Mouse (Mus musculus) thymus, postnatal 0 days (tissue): ENCODE results near the gene Fcrlb. TPM values are rescaled to one million over a fixed set of nuclear protein-coding genes. Genes with fewer than 3 reads are reported as not detected.

Source experiments
- DNase-seq: peaks from one replicate; pipeline ENCODE4 v3.0.0-alpha.2; 2015; ENCODE audit warnings: low spot score
- polyA plus RNA-seq: library from polyadenylated mRNA; unstranded; fragments of >200 nt; fragmentation: Nextera tagmentation; extraction: Ambion mirVana; gene quantifications from 2 replicates; pipeline ENCODE4 v1.2.1, GENCODE M21; 2015

Fcrlb gene
- polyA plus RNA-seq, 1 experiment from 2014 or later, result 0.73 TPM

DNA sequence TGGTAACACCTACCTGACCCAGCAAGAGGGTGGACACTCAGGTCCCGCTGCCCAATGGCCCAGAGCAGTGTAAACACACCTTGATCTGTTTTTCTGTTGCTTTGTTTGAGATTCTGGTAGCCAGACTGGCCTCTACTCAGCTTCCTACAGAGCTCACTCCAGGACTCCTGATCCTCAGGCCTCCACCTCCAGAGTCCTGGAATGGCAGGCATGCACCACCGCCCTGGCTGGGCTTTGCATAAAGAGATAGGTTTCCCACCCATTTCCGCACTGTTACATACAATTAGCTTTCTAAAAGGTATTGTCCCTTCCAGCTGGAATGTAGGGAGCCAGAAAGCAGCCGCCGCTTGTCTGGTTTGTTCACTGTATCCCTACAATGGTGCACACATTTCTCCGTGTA lies 41.3 kb downstream of the Fcrlb start:
- no peak for DNase-seq

DNA sequence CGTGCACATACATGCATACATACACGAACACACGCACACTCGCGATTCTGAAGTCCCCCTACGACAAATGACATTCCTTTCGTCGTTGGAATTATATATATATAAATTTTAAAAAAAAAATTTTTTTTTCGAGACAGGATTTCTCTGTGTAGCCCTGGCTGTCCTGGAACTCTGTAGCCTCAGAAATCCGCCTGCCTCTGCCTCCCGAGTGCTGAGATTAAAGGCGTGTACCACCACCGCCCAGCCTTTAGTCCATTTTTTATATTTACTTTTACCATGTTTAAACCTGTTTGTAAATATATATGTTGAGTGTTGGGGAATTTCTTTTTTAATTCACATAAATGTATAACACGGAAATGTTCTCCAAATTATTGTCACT lies 43.8 kb downstream of the Fcrlb start:
- no peak for DNase-seq

DNA sequence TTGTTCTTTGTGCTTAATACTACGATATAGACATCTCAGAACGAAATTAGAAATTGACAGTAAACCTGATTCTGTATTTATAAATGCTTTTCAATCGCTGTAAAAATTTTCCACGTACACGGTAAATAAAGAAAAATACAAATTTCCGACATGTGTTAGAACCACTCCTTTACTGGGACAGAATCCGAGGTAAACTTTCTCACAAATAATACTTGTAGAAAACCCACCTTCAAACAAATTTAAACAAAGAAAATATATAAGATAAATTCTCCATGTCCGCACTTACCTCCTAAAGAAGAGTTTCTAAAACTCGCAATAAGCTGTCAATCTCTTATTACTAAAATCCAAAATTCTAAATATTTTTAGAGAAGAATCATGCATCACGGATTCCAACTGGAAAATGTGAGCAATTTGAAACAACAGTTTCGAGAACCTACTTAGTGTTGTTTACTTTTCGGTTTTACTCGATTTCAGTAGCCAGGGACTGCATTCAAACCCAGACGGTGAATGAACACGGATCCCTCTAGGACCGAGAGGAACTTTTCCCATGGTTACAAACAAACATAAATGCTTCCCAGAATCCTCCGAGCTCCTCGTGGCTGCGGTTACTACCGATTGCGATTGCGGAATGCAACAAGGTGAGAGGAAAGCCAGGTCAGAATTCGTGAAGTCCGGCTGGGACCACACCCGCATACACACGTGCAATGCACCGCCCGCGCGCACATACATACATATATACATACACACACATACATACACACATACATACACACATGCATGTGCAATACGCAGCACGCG lies 44.4 kb downstream of the Fcrlb start:
- DNase-seq, result peak; percentile 59

DNA sequence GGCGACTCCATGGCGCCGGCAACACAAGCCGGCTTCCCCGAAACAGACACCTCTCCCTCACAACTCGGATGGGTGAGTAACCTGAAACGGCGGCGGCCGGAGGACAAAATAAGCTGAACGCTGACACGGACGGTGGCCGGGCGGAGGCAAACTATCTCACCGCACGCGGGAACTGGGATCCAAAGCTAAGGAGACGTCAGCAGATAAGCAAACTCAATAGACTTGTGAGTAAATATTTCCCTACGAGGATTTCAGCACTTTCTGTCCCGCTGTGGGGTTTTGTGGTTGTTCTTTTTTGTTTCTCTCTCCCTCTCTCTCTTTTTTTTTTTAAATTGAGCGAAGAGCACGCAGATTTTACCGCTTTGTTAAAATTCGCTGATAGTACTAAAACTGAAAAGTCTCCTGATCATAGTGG lies 45.0 kb downstream of the Fcrlb start, which contains the start of gene Atf6:
Gene Atf6, minus strand, starts transcription at position 81 of the 415 bp plus-strand sequence.
- DNase-seq, result peak; percentile 90

DNA sequence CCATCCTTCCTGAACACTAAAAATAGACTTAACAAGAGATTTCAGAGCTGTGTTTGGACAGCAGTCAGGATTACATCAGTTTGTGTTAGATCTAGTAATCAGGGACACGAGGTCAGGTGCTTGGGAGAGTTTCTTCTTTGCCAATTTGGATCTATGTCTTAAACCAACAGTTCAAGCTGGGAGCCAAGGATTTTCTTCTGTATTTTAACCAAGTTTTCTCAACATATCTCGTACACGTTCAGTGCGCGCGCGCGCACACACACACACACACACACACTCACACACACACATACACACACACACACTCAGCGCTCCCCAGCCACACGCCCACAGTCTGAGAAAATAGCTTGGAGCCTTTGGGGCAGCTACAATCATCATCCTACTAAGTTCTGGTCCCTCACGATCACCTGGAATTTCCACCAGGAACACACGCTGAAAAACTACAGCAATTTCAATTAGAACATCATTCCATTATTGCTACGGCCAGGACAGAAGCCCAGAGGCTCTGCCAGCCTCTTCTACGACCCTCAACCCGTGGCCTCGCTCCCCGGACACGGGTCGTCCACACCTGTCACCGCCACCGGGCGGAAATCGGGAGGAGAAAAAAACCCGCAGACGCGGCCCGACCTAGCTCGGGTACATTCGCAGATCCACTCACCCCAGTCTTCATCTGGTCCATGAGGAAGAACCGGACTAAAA lies 45.6 kb downstream of the Fcrlb start:
- DNase-seq, result peak; percentile 27

DNA sequence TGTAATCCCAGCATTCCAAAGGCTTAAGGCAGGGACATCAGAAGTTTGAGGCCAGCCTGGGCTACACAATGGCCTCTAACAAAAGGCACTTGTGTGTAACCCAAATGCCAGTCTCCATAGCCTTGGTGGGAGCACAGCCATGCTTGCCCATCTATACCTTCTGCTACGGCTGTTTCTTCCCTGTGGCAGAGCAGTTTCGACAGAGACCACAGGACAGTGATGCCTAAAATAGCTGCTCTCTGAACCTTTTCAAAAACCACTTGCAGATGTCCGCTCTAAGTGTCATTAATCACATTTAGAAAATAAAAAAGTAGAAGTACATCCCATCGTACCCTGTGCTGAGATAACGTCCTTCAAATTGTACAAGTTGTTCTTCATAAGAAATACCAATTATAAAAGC lies 47.3 kb downstream of the Fcrlb start:
- no peak for DNase-seq

DNA sequence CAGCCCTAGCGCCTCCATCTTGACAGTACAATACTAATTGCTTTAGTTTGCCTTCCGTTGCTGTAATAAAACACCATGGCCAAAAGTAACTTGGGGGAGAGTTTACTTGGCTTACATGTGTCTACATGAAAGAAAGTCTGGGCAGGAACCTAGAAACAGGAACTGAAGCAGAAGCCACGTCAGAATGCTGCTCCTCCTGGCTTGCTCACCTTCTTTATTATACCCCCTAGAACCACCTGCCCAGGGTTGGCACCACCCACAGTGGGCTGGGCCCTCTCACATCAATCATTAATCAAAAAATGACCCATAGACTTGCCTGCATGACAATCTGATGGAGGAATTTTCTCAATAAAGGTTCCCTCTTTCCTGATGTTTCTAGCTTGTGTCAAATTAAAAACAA lies 48.0 kb downstream of the Fcrlb start:
- no peak for DNase-seq

DNA sequence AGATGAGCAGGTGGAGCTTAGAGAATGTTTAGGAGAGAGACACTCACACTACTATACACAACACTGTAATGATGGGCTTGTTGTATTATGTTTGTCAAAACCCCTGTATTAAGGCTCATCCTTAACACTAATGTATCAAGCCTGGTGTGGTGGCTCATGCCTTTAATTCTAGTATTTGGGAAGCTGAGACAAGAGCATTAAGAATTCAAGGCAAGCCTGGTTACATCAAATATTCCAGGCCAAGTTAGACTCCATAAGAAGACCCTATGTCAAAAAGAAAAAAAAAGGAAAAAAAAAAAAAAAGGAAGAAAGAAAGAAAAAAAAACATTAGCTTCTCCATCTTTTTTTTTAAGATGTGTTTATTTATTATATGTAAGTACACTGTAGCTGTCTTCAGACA lies 48.5 kb downstream of the Fcrlb start:
- no peak for DNase-seq

DNA sequence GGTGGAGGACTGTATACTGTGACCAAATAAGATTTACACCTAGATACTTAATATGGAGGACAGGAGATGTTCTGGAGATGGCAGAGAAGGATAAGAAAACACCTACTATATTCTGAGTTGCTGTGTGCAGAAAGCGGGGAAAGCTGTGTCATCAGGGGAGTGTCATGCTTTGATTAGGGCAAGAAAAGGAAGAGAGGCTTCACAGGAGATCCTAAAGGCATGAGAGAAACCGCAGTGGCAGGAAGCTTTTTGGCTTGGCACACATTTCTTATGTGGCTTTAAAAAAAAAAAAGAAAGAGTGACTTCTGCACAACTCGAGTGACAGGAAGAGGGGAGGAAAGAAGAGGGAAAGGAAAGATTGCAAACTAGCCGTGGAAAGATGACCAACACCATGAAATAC lies 49.7 kb downstream of the Fcrlb start:
- DNase-seq, result peak; percentile 66

DNA sequence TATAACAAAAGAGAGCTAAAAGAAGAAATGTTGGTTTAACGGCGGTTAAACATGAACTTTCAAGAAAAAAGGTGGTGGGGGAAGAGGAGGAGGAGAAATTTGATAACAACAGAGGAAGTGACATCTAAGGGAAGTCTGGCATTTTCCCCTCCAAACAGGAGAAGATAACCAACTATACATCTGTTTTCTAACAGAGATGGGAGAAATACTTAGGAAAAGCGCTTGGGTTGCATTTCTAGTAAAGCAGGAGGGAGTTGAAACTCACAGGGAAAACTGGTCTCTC lies 50.4 kb downstream of the Fcrlb start:
- no peak for DNase-seq

DNA sequence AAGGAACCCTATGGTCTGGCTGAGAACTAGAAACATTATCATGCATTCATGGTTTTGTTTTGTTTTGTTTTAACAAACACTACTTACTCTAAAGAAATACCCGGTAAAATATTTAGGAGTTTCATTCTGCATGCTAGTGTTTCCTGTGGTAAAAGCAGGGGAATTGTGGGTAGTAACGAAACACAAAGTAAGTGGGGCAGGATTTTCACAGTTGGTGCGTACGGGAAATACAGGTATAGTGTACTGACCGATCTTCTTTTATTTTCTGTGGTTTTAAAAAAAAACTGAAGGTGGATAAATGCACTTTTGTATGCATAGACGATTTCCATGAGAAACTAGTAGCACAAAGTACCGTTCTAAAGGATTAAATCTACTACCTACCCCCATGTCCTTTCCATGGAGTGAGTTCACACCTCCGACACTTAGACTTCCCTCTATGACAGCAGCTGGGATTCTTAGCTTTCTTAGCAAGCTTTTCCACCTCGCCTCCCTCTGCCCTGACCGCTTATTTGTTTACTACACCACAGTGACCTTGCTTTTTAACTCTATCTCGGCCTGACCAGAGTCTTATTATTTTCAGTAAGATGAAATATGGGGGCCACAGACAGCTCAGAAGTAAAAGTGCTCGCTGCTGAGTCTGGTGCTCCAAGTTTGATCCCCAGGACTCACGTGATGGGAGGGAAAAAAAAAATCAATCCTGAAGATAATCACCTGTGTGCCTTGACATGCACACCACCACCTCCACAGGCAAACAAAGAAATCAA lies 50.9 kb downstream of the Fcrlb start:
- no peak for DNase-seq

DNA sequence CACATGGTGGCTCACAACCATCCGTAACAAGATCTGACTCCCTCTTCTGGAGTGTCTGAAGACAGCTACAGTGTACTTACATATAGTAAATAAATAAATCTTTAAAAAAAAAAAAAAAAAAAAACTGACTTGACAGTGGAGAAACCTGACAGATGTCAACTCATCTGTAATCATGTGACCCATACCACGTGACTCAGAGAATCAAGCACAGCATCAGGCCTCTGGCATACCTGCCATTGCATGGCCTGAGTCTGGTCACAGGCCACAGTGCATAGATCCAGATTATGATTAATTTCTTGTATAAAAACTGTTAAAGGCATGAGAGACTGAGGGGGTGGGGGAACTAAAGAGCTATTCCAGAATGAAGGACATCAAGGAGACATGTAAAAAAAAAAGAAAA lies 53.9 kb downstream of the Fcrlb start:
- DNase-seq, result no peak

DNA sequence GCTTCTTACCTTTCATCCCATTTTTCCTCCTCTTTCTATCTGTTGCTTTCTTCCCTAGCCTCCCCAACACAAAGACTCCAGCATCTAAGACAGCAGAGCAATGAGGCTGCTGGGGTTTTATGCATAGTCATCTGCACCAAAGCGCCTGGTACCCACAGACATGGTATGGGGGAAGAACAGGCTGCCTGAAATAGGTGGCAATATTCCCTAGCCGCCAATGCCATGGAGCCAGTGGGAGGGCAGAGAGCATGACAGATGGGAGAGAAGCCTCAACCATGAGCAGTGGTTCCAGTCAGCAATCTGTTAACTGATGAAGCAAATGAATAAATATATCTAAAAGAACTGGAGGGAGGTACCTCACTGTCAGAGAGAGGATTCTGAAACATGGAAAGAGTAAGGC lies 55.4 kb downstream of the Fcrlb start:
- DNase-seq, result no peak

Other genes with a start within 250 kb of the Fcrlb start
- gene Atf6, start 45.2 kb downstream of the Fcrlb start, polyA plus RNA-seq, result 5.9 and 6.1 TPM in 2 replicates
- 0.34 and 0.45 TPM in 2 replicates for gene Gm26620, start 27.9 kb downstream of the Fcrlb start, polyA plus RNA-seq
- gene Dusp12, start 27.4 kb downstream of the Fcrlb start, polyA plus RNA-seq, result 30.0 and 30.5 TPM in 2 replicates
- 1.4 and 1.5 TPM in 2 replicates for gene Fcrla, start 14.6 kb upstream of the Fcrlb start, polyA plus RNA-seq
- gene Fcgr2b, start 63.6 kb upstream of the Fcrlb start, polyA plus RNA-seq, result 14.4 and 15.2 TPM in 2 replicates
- 1.4 and 1.6 TPM in 2 replicates for gene Fcgr4, start 106.0 kb upstream of the Fcrlb start, polyA plus RNA-seq
- gene Fcgr3, start 152.0 kb upstream of the Fcrlb start, polyA plus RNA-seq, result 18.0 and 21.4 TPM in 2 replicates
- gene Cfap126, start 201.0 kb upstream of the Fcrlb start, polyA plus RNA-seq, result 2.3 and 2.7 TPM in 2 replicates
- 158 and 201 TPM in 2 replicates for gene Sdhc, start 237.7 kb upstream of the Fcrlb start, polyA plus RNA-seq
- gene Mpz, start 237.8 kb upstream of the Fcrlb start, polyA plus RNA-seq, result 0.18 and 0.37 TPM in 2 replicates